In the genomic region with DNA sequence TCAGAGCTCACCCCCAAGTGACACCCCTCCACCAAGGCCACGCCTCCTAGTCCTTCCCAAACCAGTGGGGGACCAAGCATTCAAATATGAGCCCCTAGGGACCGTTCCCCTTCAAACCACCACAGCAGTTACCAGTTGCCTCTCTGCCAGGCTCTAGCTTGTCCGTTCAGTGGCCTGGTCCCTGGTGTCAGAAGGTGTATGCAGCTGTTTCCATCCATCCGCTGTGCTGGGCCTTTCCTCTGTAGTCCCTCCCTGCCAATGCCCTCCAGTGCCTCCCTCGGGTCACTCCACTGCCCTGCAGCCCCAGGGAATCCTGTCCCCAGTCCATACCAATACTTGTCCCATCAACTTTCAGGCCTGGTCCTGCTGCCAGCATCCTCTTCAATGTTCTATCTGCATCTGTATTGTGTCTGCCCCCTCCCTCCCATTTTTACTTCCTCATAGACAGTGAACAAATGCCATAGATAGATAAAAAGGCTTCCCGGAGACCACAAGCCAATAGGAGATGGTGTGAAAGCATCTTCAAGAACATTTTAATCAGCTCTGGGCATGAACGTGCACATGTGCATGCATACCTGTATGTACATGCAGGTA, we compare ENCODE assay signal across 23 mouse cellular contexts. TPM values are rescaled to one million over a fixed set of nuclear protein-coding genes. Genes with fewer than 3 reads are reported as not detected.
DNase-seq lines count a peak whose midpoint lies in the region; ATAC-seq and TF ChIP-seq lines count a peak whose summit lies in the region.
"Had no signal": no experiment of that assay in that cellular context is flagged by ENCODE, and none has a peak within 500 bp of the region (broad histone marks: within the 10 kb centered on the region; RNA-seq: fewer than 3 reads in every experiment).

No protein-coding gene starts in this region.

- no peak for TF ChIP-seq CTCF in cerebellum, adult 2 months (IDR thresholded peaks at IDR 0.05; ENCODE audit: borderline replicate concordance, insufficient read depth, low read depth, low read length)

- no peaks in the 10 kb centered on the region for H3K27me3 ChIP-seq in midbrain, embryonic 11.5 days (ENCODE audit: control insufficient read depth, insufficient read depth, low read length)
- H3K27me3 ChIP-seq in midbrain, embryonic 14.5 days (ENCODE audit: control insufficient read depth, insufficient read depth, low read length), result no peaks in the 10 kb centered on the region
- H3K27me3 ChIP-seq in cerebellum, adult 2 months (ENCODE audit: control insufficient read depth, insufficient read depth, low read length), result no peaks in the 10 kb centered on the region
- H3K27me3 ChIP-seq: heart, embryonic 15.5 days had no signal

- no peak for TF ChIP-seq POLR2A in cerebellum, adult 2 months (IDR thresholded peaks at IDR 0.05; ENCODE audit: borderline replicate concordance, insufficient read depth, low read length)

- ATAC-seq in midbrain, embryonic 11.5 days (ENCODE audit: low FRiP score), result no peak
- ATAC-seq in midbrain, embryonic 14.5 days (ENCODE audit: low FRiP score, low TSS enrichment), result no peak
- ATAC-seq in granulocyte monocyte progenitor cell, adult 5-6 weeks (replicated peaks; ENCODE audit: poor library complexity, severe bottlenecking), result 0 out of 2 replicates have a peak, but pooled peaks have one; percentile 31
- ATAC-seq: CD4-positive, CD25-positive, alpha-beta regulatory T cell, adult 4 months; forebrain, postnatal 0 days had no signal

- H3K4me1 ChIP-seq in midbrain, embryonic 11.5 days (ENCODE audit: control insufficient read depth, insufficient read depth, low read length), result no peaks in the 10 kb centered on the region; the same call in 1 of the 2 replicates
- H3K4me1 ChIP-seq in midbrain, embryonic 14.5 days (ENCODE audit: control insufficient read depth, insufficient read depth, low read length), result no peaks in the 10 kb centered on the region
- H3K4me1 ChIP-seq in cerebellum, adult 2 months (ENCODE audit: control insufficient read depth, insufficient read depth, low read length), result peaks cover 2% of the 10 kb centered on the region; the same call in 1 of the 2 replicates
- H3K4me1 ChIP-seq: heart, embryonic 15.5 days had no signal

- intact Hi-C loops in gastrocnemius, postnatal 36 days (cut with DNase I), result no loop called here
- intact Hi-C loops in left cerebral cortex, postnatal 4 days (cut with DNase I), result no loop called here

- DNase-seq in gastrocnemius, adult 18-20 months (ENCODE audit: low spot score), result peak; percentile 41
- no peak for DNase-seq in gastrocnemius, postnatal 36 days
- DNase-seq in midbrain, embryonic 11.5 days (ENCODE audit: low spot score, missing footprints), result peak; percentile 33
- DNase-seq in midbrain, embryonic 14.5 days, result no peak
- no peak for DNase-seq in cerebellum, adult 2 months
- DNase-seq in left cerebral cortex, postnatal 4 days, result no peak
- no peak for DNase-seq in thymus, postnatal 4 days
- DNase-seq: adrenal gland, postnatal 36 days; cerebellum, adult 11 months; cerebellum, postnatal 14 days; forebrain, postnatal 0 days; heart, postnatal 36 days; kidney, adult 2 months; layer of hippocampus, adult 9-11 months; liver; lung, embryonic 14.5 days; lung, postnatal 36 days; right cerebral cortex, postnatal 14 days had no signal

- H3K4me2 ChIP-seq in midbrain, embryonic 11.5 days, result no peak overlapping the region
- H3K4me2 ChIP-seq in midbrain, embryonic 14.5 days (ENCODE audit: low read length), result no peak overlapping the region
- H3K4me2 ChIP-seq: heart, embryonic 15.5 days; hindbrain, embryonic 14.5 days; lung, embryonic 14.5 days had no signal

- no peak overlapping the region for H3K27ac ChIP-seq in midbrain, embryonic 11.5 days (ENCODE audit: low read depth, low read length)
- H3K27ac ChIP-seq in midbrain, embryonic 14.5 days (replicated peaks; ENCODE audit: low read depth, low read length), result no peak overlapping the region
- H3K27ac ChIP-seq in cerebellum, adult 2 months (ENCODE audit: insufficient read depth, low read length), result no peak overlapping the region
- H3K27ac ChIP-seq: heart, embryonic 15.5 days; hindbrain, embryonic 14.5 days; kidney, postnatal 0 days had no signal

- peaks cover 2% of the 10 kb centered on the region; the same call in 1 of the 2 replicates for H3K36me3 ChIP-seq in midbrain, embryonic 11.5 days (ENCODE audit: control insufficient read depth, insufficient read depth, low read length)
- H3K36me3 ChIP-seq in midbrain, embryonic 14.5 days (ENCODE audit: control insufficient read depth, insufficient read depth, low read length), result peaks cover 36% of the 10 kb centered on the region

- H3K4me3 ChIP-seq in midbrain, embryonic 11.5 days (ENCODE audit: low read depth, low read length), result no peak overlapping the region
- H3K4me3 ChIP-seq in midbrain, embryonic 14.5 days (replicated peaks; ENCODE audit: low read depth, low read length), result no peak overlapping the region
- H3K4me3 ChIP-seq in cerebellum, adult 2 months (replicated peaks; ENCODE audit: insufficient read depth, low read depth, low read length), result no peak overlapping the region
- H3K4me3 ChIP-seq: heart, embryonic 15.5 days had no signal

- no peaks in the 10 kb centered on the region for H3K9me3 ChIP-seq in midbrain, embryonic 11.5 days (ENCODE audit: control insufficient read depth, low read length)
- no peaks in the 10 kb centered on the region for H3K9me3 ChIP-seq in midbrain, embryonic 14.5 days (ENCODE audit: control insufficient read depth, low read length)

- 91% methylated on average over 7 of the region's 7 CpGs for WGBS in midbrain, embryonic 11.5 days
- 92% methylated on average over 7 of the region's 7 CpGs for WGBS in midbrain, embryonic 14.5 days
- WGBS in cerebellum, adult 2 months, result 72% methylated on average over 7 of the region's 7 CpGs

- no peak overlapping the region for H3K9ac ChIP-seq in midbrain, embryonic 11.5 days (ENCODE audit: low read length)
- no peak overlapping the region for H3K9ac ChIP-seq in midbrain, embryonic 14.5 days (replicated peaks; ENCODE audit: low read length)
- H3K9ac ChIP-seq: forebrain, postnatal 0 days; heart, embryonic 15.5 days; hindbrain, embryonic 14.5 days; lung, embryonic 14.5 days had no signal

RNA-seq across cellular contexts. Expression of a gene that starts 57.6 kb away (rescaled TPM):
- 10 to 100 TPM; 58.1 to 85.3 TPM for total RNA-seq in gastrocnemius, adult 18-20 months (2021)
- total RNA-seq in gastrocnemius, postnatal 36 days (2021), result 10 to 100 TPM; 85.0 to 99.9 TPM
- polyA plus RNA-seq in midbrain, embryonic 11.5 days (2014; fragmentation: Nextera tagmentation; extraction: Ambion mirVana), result 33.4 and 40.7 TPM in 2 replicates
- polyA plus RNA-seq in midbrain, embryonic 14.5 days (2014; fragmentation: Nextera tagmentation; extraction: Ambion mirVana), result 44.4 and 49.8 TPM in 2 replicates
- 2.6 TPM in 1 of 2 replicates, not detected in the other for total RNA-seq in granulocyte monocyte progenitor cell, adult 5-6 weeks (2014; fragmentation: Nextera tagmentation)
- total RNA-seq in granulocyte monocyte progenitor cell, adult 5-6 weeks (2017), result 10.9 and 11.0 TPM in 2 replicates
- polyA plus RNA-seq in cerebellum, adult 2 months (2012; rRNA removed), result 129 TPM in 2 replicates
- 10 to 100 TPM; 55.3 to 63.6 TPM for total RNA-seq in left cerebral cortex, postnatal 4 days (2021)

Comparison
In these comparisons a context has a peak if more than half of its experiments do, and no peak if none do; other contexts are left out.
1. DNase-seq: peak in gastrocnemius, adult 18-20 months (single experiment) and midbrain, embryonic 11.5 days (single experiment); none in gastrocnemius, postnatal 36 days (0 of 2), midbrain, embryonic 14.5 days (single experiment), cerebellum, adult 2 months (0 of 2), left cerebral cortex, postnatal 4 days (single experiment) and thymus, postnatal 4 days (single experiment).
2. RNA of a gene that starts 57.6 kb away (total RNA-seq): 85.0 to 99.9 TPM in gastrocnemius, postnatal 36 days, 58.1 to 85.3 TPM in gastrocnemius, adult 18-20 months and 55.3 to 63.6 TPM in left cerebral cortex, postnatal 4 days; 2.6 to 11.0 TPM in granulocyte monocyte progenitor cell, adult 5-6 weeks; every median in the first group is over 4 times any median in the second.